Mouse (Mus musculus): ENCODE measurements around the gene Pkp4.
A peak's percentile ranks its signal among the peaks of the same experiment; 100 is the strongest.

Gene Pkp4

GRCm38 (mm10) chr2:59272713-59273112 is 112.1 kb downstream of the Pkp4 start:
- no peak for DNase-seq

- DNase-seq: no peak
These were observed 120.4 kb downstream of the Pkp4 start for GRCm38 (mm10) chr2:59280914-59281562.

- no peak for DNase-seq
These were observed 122.3 kb downstream of the Pkp4 start for GRCm38 (mm10) chr2:59282966-59283365.

- no peak for DNase-seq
These were observed 123.6 kb downstream of the Pkp4 start for GRCm38 (mm10) chr2:59284216-59284615.

GRCm38 (mm10) chr2:59284734-59285490 is 124.3 kb downstream of the Pkp4 start:
- DNase-seq: no peak

- no peak for DNase-seq
These were observed 124.9 kb downstream of the Pkp4 start for GRCm38 (mm10) chr2:59285581-59285980.

- DNase-seq: peak; percentile 89
These were observed 125.6 kb downstream of the Pkp4 start for GRCm38 (mm10) chr2:59286247-59286646.

- no peak for DNase-seq
These were observed 127.0 kb downstream of the Pkp4 start for GRCm38 (mm10) chr2:59287630-59288029.

GRCm38 (mm10) chr2:59289411-59289810 is 128.8 kb downstream of the Pkp4 start:
- no peak for DNase-seq

GRCm38 (mm10) chr2:59290391-59290790 is 129.7 kb downstream of the Pkp4 start:
- no peak for DNase-seq

- DNase-seq: no peak
These were observed 139.2 kb downstream of the Pkp4 start for GRCm38 (mm10) chr2:59299831-59300230.

GRCm38 (mm10) chr2:59301671-59302070 is 141.0 kb downstream of the Pkp4 start:
- peak; percentile 21 for DNase-seq

GRCm38 (mm10) chr2:59302430-59302829 is 141.8 kb downstream of the Pkp4 start:
- no peak for DNase-seq

- DNase-seq: no peak
These were observed 142.9 kb downstream of the Pkp4 start for GRCm38 (mm10) chr2:59303530-59304063.

GRCm38 (mm10) chr2:59307302-59307701 is 146.7 kb downstream of the Pkp4 start:
- DNase-seq: no peak

GRCm38 (mm10) chr2:59308055-59308454 is 147.4 kb downstream of the Pkp4 start:
- no peak for DNase-seq

- DNase-seq: no peak
These were observed 152.6 kb downstream of the Pkp4 start for GRCm38 (mm10) chr2:59313293-59313692.

- no peak for DNase-seq
These were observed 158.0 kb downstream of the Pkp4 start for GRCm38 (mm10) chr2:59318631-59319030.

GRCm38 (mm10) chr2:59327946-59328345 is 167.3 kb downstream of the Pkp4 start:
- DNase-seq: no peak

- no peak for DNase-seq
These were observed 170.4 kb downstream of the Pkp4 start for GRCm38 (mm10) chr2:59331093-59331492.

- no peak for DNase-seq
These were observed 171.9 kb downstream of the Pkp4 start for GRCm38 (mm10) chr2:59332523-59332922.

GRCm38 (mm10) chr2:59338501-59338900 is 177.9 kb downstream of the Pkp4 start:
- DNase-seq: no peak

- no peak for DNase-seq
These were observed 178.3 kb downstream of the Pkp4 start for GRCm38 (mm10) chr2:59338926-59339325.
